Mouse (Mus musculus) neural tube, embryonic 14.5 days (tissue): ENCODE results near the gene Wnt5a. TPM values are rescaled to one million over a fixed set of nuclear protein-coding genes. Genes with fewer than 3 reads are reported as not detected.

Experiments used
- ATAC-seq: fragments of 200-750 bp; cut with Nextera tagmentation; 2 replicates; pipeline ENCODE4 v1.8.0; 2017; ENCODE audit warnings: low read depth, mild to moderate bottlenecking, moderate TSS enrichment, moderate library complexity
- H3K27ac ChIP-seq: fragments of 300-500 bp; sonication (generic); 2 replicates; pipeline ENCODE4 v1.5.1; 2014; ENCODE audit warnings: low read depth, mild to moderate bottlenecking, control low read depth, low read length, moderate library complexity, mixed read lengths
- H3K27me3 ChIP-seq: fragments of 300-500 bp; sonication (generic); 2 replicates; pipeline ENCODE4 v1.6.1; 2014; ENCODE audit warnings: low read length; ENCODE audit not compliant: control insufficient read depth, insufficient read depth
- H3K36me3 ChIP-seq: fragments of 300-500 bp; sonication (generic); 2 replicates; pipeline ENCODE4 v1.6.1; 2014; ENCODE audit warnings: low read length, mixed read lengths; ENCODE audit not compliant: control insufficient read depth, insufficient read depth
- H3K4me1 ChIP-seq: fragments of 300-500 bp; sonication (generic); 2 replicates; pipeline ENCODE4 v1.6.1; 2014; ENCODE audit warnings: low read length; ENCODE audit not compliant: control insufficient read depth, insufficient read depth
- H3K4me2 ChIP-seq: fragments of 300-500 bp; sonication (generic); 2 replicates; pipeline ENCODE4 v1.6.1; 2014; ENCODE audit warnings: mild to moderate bottlenecking, low read depth, low read length, control low read depth
- H3K4me3 ChIP-seq: fragments of 300-500 bp; sonication (generic); 2 replicates; pipeline ENCODE4 v1.5.1; 2014; ENCODE audit warnings: low read depth, low read length, control low read depth, mixed read lengths
- H3K9ac ChIP-seq: fragments of 300-500 bp; sonication (generic); replicated peaks from 2 replicates; pipeline ENCODE4 v1.6.1; 2014; ENCODE audit warnings: low read depth, mild to moderate bottlenecking, control low read depth, low read length, mixed read lengths
- H3K9me3 ChIP-seq: fragments of 300-500 bp; sonication (generic); 2 replicates; pipeline ENCODE4 v1.6.1; 2016; ENCODE audit warnings: low read length; ENCODE audit not compliant: control insufficient read depth
- WGBS: fragments of 180-500 bp; shearing (Covaris S2); extraction: QIAGEN DNeasy Blood & Tissue Kit; methylation state at CpG from one replicate; pipeline ENCODE4 v1.1.7; 2014; 5-methylcytosine and 5-hydroxymethylcytosine counted together
- polyA plus RNA-seq: library from polyadenylated mRNA; unstranded; fragments of >200 nt; fragmentation: Nextera tagmentation; extraction: Ambion mirVana; gene quantifications from 2 replicates; pipeline ENCODE4 v1.2.1, GENCODE M21; 2014

Wnt5a gene
- polyA plus RNA-seq, 1 experiment from 2014 or later, result 14.2 TPM

- ATAC-seq, result no peak
- 53% methylated on average over 3 of the region's 3 CpGs for WGBS
These were observed 27.8 kb upstream of the Wnt5a start for GRCm38 (mm10) chr14:28476746-28477145.

GRCm38 (mm10) chr14:28480866-28481265 is 23.7 kb upstream of the Wnt5a start:
- 90% methylated on average over 1 of the region's 1 CpGs for WGBS
- no peaks in the 10 kb centered on the region for H3K9me3 ChIP-seq
- no peak overlapping the region for H3K27ac ChIP-seq
- H3K36me3 ChIP-seq, result no peaks in the 10 kb centered on the region
- H3K4me3 ChIP-seq, result no peak overlapping the region
- no peak overlapping the region for H3K9ac ChIP-seq
- no peaks in the 10 kb centered on the region for H3K27me3 ChIP-seq
- ATAC-seq, result no peak
- H3K4me1 ChIP-seq, result no peaks in the 10 kb centered on the region; the same call in 1 of the 2 replicates
- no peak overlapping the region for H3K4me2 ChIP-seq

More at GRCm38 (mm10) chr14:28476746-28477145, 27.8 kb upstream of the Wnt5a start:
- Histone ChIP-seq H3K4me3 (no peak overlapping the region), H3K9ac (no peak overlapping the region), H3K4me2 (no peak overlapping the region), H3K36me3 (no peaks in the 10 kb centered on the region), H3K27me3 (no peaks in the 10 kb centered on the region), H3K4me1 (peaks cover 4% of the 10 kb centered on the region; the same call in 1 of the 2 replicates), H3K27ac (no peak overlapping the region), H3K9me3 (no peaks in the 10 kb centered on the region)

- WGBS, result 77% methylated on average over 4 of the region's 4 CpGs
- ATAC-seq, result no peak
- Histone ChIP-seq H3K27me3 (no peaks in the 10 kb centered on the region), H3K4me1 (no peaks in the 10 kb centered on the region), H3K4me3 (no peak overlapping the region), H3K4me2 (no peak overlapping the region), H3K9me3 (no peaks in the 10 kb centered on the region), H3K27ac (no peak overlapping the region), H3K36me3 (no peaks in the 10 kb centered on the region), H3K9ac (no peak overlapping the region)
These were observed 10.7 kb upstream of the Wnt5a start for GRCm38 (mm10) chr14:28493806-28494205.

- Histone ChIP-seq H3K9ac (no peak overlapping the region), H3K4me1 (no peaks in the 10 kb centered on the region), H3K4me3 (no peak overlapping the region), H3K36me3 (no peaks in the 10 kb centered on the region), H3K9me3 (no peaks in the 10 kb centered on the region), H3K27ac (no peak overlapping the region), H3K4me2 (no peak overlapping the region), H3K27me3 (no peaks in the 10 kb centered on the region)
- 91% methylated on average over 5 of the region's 5 CpGs for WGBS
- no peak for ATAC-seq
These were observed 10.3 kb upstream of the Wnt5a start for GRCm38 (mm10) chr14:28494273-28494672.

GRCm38 (mm10) chr14:28501216-28501878 is 3.2 kb upstream of the Wnt5a start:
- Histone ChIP-seq H3K27me3 (peaks cover 2% of the 10 kb centered on the region; the same call in 1 of the 2 replicates), H3K27ac (no peak overlapping the region), H3K4me2 (no peak overlapping the region), H3K9me3 (no peaks in the 10 kb centered on the region), H3K4me3 (no peak overlapping the region), H3K9ac (no peak overlapping the region), H3K36me3 (no peaks in the 10 kb centered on the region), H3K4me1 (peaks cover 4% of the 10 kb centered on the region; the same call in 1 of the 2 replicates)
- ATAC-seq, result no peak
- WGBS, result 19% methylated on average over 12 of the region's 12 CpGs

- WGBS, result 81% methylated on average over 2 of the region's 2 CpGs
- no peaks in the 10 kb centered on the region for H3K9me3 ChIP-seq
- H3K4me2 ChIP-seq, result no peak overlapping the region
- no peak overlapping the region for H3K27ac ChIP-seq
- peaks cover 7% of the 10 kb centered on the region for H3K27me3 ChIP-seq
- peaks cover 4% of the 10 kb centered on the region; the same call in 1 of the 2 replicates for H3K4me1 ChIP-seq
- H3K9ac ChIP-seq, result no peak overlapping the region
- H3K36me3 ChIP-seq, result no peaks in the 10 kb centered on the region
- ATAC-seq, result no peak
- no peak overlapping the region for H3K4me3 ChIP-seq
These were observed 1.3 kb upstream of the Wnt5a start for GRCm38 (mm10) chr14:28503276-28503675.

GRCm38 (mm10) chr14:28505051-28505585 is 568 bp downstream of the Wnt5a start:
- peak overlapping the region; percentile 66 for H3K27ac ChIP-seq
- H3K9me3 ChIP-seq, result no peaks in the 10 kb centered on the region
- no peaks in the 10 kb centered on the region for H3K36me3 ChIP-seq
- peak overlapping the region; percentile 95 for H3K4me2 ChIP-seq
- ATAC-seq, result peak; percentile 36; the same call in 1 of the 2 replicates
- peak overlapping the region; percentile 65 for H3K9ac ChIP-seq
- H3K4me1 ChIP-seq, result peaks cover 16% of the 10 kb centered on the region
- under 1% methylated on average over 22 of the region's 22 CpGs for WGBS
- H3K27me3 ChIP-seq, result peaks cover 13% of the 10 kb centered on the region
- H3K4me3 ChIP-seq, result peak overlapping the region; percentile 59

GRCm38 (mm10) chr14:28505586-28506375 is 1.2 kb downstream of the Wnt5a start:
- no peaks in the 10 kb centered on the region for H3K36me3 ChIP-seq
- peak overlapping the region; percentile 66 for H3K27ac ChIP-seq
- ATAC-seq, result peak; percentile 32
- no peaks in the 10 kb centered on the region for H3K9me3 ChIP-seq
- under 1% methylated on average over 62 of the region's 62 CpGs for WGBS
- peak overlapping the region; percentile 65 for H3K9ac ChIP-seq
- peak overlapping the region; percentile 59 for H3K4me3 ChIP-seq
- peaks cover 22% of the 10 kb centered on the region for H3K4me1 ChIP-seq
- H3K27me3 ChIP-seq, result peaks cover 17% of the 10 kb centered on the region
- peak overlapping the region; percentile 95 for H3K4me2 ChIP-seq
